Mouse (Mus musculus) brain, embryonic 14.5 days (tissue): ENCODE results near the gene Nt5e. TPM values are rescaled to one million over a fixed set of nuclear protein-coding genes. Genes with fewer than 3 reads are reported as not detected.

Experiments
- DNase-seq: peaks from one replicate; pipeline ENCODE4 v3.0.0-alpha.2; 2011; ENCODE audit warnings: low read depth
- CTCF ChIP-seq: fragments of 200-500 bp; IDR thresholded peaks from 2 replicates; pipeline ENCODE4 v1.5.1; 2012; ENCODE audit warnings: inconsistent platforms, mild to moderate bottlenecking, moderate library complexity, borderline replicate concordance; ENCODE audit not compliant: insufficient read depth, insufficient read length; ENCODE audit errors: extremely low read depth
- POLR2A ChIP-seq: fragments of 200-500 bp; IDR thresholded peaks from 2 replicates; pipeline ENCODE4 v1.6.1; 2012; ENCODE audit warnings: mild to moderate bottlenecking, inconsistent platforms, borderline replicate concordance; ENCODE audit not compliant: poor library complexity, insufficient read depth, insufficient read length, severe bottlenecking; ENCODE audit errors: extremely low read depth
- polyA plus RNA-seq: library from polyadenylated mRNA; depleted of rRNA; stranded (reverse); fragments of >200 nt; gene quantifications from 2 replicates; pipeline ENCODE4 v1.2.3, GENCODE M21; 2012; rRNA removed

Gene Nt5e
- polyA plus RNA-seq, 1 experiment, result 1.7 TPM

DNA sequence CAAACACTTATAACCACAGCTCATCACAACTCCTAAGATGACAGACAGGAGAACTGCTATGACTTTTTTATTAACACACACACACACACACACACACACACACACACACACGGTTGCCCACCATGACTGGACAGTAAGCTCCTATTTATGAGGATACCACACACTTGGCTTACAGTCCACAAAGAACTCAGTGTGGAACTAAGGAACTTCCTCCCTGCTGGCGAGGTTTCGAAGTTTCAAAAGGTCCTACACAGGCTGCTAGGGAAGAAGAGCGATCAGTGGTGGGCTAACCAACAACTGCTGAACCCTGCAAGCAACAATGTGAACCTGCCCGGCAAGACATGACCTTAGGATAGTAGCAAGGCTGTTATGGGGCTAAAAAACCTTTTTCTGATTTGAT is 50.5 kb downstream of the Nt5e start:
- no peak for TF ChIP-seq CTCF
- TF ChIP-seq POLR2A, result no peak
- no peak for DNase-seq

DNA sequence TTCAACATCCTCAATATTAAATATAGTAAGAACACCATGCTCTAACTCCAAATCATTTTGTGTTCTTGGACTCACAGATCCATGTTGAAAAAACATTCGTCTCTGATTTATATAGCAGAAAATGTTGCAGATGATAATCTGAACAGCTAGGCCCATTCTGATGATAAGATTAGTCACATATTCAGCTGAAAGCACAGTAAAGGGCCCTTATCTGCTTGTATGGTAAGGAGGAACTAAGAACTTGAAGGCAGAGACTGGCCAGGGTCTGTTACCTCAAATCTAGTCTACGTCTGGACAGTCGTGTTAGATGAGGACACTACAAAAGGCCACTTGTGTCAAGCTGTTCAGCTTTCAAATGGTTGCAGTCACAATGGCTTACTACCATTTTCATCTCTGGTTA is 52.1 kb downstream of the Nt5e start:
- no peak for DNase-seq
- TF ChIP-seq CTCF (no peak), POLR2A (no peak)

DNA sequence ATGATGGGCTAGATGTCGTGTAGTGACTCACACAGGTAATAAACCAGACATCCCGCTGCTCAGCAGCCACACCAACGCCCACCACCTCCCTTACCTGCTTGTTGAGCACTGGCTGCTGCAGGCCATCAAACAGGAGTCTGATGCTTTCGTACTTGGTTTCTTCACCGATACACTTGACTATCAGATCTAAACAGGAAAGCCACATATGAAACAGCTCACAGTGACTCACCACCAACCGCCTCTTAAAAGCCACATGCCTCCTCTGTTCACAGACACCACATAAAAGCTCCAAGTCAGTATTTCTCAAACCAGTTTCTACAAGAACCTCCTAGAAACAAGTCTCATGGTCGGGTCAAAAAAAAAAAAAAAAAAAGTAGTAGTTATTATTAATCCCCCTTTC is 53.1 kb downstream of the Nt5e start:
- DNase-seq, result no peak

DNA sequence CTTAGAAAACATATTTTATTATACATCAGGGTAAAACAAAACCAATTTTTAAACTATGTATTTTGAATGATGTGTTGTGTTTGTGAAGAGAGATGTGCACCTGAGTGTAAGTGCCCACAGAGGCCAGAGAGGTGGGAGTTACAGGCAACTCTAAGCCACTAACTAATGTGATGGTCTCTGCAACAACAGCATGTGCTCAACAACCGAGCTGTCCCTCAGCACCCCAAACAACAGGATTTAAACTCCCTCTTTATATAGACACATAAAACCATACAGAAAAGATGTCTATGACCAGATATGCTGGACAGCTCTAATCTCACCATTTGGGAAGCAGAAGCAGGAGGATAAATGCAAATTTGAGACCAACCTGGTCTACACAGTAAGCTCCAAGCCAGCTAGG is 53.5 kb downstream of the Nt5e start:
- no peak for DNase-seq
- TF ChIP-seq CTCF (no peak), POLR2A (no peak)

More for the DNA sequence above, 53.1 kb downstream of the Nt5e start:
- no peak for TF ChIP-seq CTCF
- no peak for TF ChIP-seq POLR2A

DNA sequence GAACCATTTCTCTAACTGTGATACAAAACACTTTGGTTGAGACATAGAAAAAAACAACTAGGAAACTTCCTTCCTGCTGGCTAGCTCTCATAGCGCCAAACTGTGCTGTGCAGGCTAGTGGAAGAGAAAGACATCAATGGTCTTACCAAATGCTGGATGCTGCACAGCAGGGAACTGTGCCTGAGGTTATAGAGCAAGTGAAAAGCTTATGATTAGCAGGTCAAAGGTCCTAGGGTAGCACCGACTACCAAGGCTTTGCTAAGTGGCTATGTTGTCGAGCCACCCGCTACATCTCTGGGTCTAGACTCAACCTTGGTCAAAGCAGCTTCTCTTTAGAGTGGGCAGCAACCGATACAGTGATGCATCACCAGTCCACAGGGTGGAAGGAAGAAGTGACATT is 61.8 kb downstream of the Nt5e start:
- DNase-seq, result no peak
- TF ChIP-seq CTCF (no peak), POLR2A (no peak)

DNA sequence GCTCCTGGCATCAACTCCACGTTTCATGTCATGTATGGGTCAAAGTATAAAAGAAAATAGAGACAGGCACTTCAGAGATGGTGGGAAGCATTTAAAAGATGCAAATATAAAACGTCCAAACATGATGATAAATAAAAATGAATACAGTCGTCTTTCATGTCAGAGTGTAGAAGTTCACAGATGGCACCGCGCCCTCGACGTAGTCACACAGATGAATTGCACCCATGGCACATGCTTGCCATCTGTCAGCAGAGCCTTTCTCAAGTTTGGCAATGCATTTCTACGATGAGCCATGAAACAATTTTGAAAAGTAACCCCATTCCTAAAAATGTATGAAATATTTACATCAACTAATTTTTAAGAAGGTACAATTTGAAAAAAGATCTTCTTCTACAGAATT is 67.9 kb downstream of the Nt5e start:
- peak; percentile 70 for DNase-seq
- TF ChIP-seq POLR2A, result no peak
- TF ChIP-seq CTCF, result no peak

DNA sequence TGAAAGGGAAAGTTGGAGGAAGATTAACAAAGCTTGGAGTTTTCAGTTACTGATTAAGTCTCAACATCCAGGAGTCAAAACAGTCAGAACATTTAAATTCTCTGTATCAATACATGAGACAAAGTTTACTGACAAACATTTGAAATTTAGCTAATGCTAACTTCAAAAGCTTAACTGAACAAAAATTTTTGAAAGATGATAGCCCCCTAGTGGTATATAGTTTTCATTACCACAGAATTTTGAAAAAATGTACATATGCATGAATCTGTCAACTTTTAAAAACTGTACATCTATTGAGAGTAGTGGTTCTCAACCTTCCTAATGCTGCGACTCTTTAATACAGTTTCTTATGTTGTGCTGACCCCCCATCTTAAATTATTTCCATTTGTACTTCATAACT is 71.5 kb downstream of the Nt5e start:
- DNase-seq, result peak; percentile 11
- no peak for TF ChIP-seq CTCF
- TF ChIP-seq POLR2A, result no peak

DNA sequence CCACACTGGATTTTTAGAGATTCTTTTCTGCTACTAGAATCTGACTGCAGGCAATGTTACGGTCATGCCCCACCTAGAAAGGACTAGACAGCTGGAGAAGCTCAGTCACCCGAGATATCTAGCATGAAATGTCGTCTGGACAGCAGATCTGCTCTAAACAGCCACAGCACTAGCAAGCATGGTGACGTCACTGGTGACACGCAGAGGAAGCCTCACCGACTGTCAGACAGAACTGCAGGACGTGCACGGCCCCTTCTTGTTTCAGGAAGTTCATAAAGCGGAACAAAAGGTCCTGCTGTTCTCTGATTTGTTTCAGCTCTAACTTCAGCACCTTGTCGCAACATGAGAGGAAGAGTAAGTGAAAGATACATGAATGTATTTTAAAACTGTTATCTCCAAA is 77.1 kb downstream of the Nt5e start:
- peak; percentile 3 for DNase-seq
- TF ChIP-seq CTCF (no peak), POLR2A (no peak)

DNA sequence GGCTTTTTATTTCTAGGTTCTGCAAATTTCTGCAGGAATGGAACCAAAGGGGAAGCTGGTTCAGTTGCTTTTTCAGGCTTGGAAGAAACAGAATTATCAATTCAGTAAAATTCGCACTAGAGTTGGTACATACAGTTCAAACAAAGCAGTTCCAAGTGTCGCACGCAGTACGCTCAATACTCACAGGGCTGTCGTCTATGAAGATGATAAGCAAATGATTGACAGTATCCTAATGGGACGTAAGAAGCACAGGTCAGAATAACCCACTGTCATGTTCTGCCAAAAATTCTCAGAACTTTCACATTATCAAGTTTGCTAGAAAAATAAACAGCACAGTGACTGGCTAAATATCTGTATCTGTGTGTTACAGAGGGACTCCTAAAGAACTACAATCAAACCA is 77.5 kb downstream of the Nt5e start:
- no peak for TF ChIP-seq POLR2A
- TF ChIP-seq CTCF, result no peak
- DNase-seq, result no peak

DNA sequence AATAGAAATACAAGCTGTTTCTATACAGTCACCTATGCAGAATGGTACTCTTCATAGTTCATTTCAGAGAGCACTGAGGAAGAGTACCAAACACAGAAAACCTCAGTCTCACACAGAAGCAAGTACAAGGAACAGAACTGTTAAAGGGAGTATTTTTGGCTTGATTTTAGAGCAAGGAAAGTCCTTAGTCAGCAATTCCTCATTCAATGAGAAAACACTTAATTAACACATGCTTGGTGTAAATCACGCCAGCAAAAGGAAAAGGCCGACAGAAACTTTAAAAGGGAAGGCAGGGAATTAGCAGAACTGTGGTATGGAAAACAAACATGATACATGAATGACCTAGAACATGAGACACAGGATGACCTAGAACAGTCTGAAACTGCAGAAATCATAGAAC is 83.0 kb downstream of the Nt5e start:
- TF ChIP-seq POLR2A (no peak), CTCF (no peak)

DNA sequence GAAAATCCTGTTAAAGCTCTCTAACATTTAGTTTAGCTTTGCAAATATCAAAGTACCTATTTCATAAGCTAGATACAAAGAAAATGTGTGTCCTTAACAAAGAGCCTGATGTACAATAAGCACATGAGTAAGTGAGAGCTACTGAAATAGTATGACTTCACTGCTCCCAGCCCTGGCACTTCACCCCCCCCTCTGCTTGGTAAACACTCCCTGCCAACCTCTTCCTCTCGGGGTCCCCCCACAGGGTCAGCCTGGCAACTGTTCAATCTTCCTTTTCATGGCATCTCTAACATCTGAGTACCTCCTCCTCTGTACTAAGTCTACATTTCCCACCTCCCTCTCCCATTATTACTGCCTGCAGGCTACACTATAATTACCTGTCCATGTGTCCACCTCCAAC is 89.8 kb downstream of the Nt5e start:
- no peak for DNase-seq
- TF ChIP-seq CTCF (no peak), POLR2A (no peak)

More for the DNA sequence above, 83.0 kb downstream of the Nt5e start:
- DNase-seq, result no peak

Other genes with a start within 250 kb of the Nt5e start
- 30.4 and 30.6 TPM in 2 replicates for gene Snx14, start 111.8 kb downstream of the Nt5e start, polyA plus RNA-seq
- gene Gm20537, start 129.4 kb downstream of the Nt5e start, polyA plus RNA-seq, result 0.86 and 0.88 TPM in 2 replicates
- 34.3 and 75.7 TPM in 2 replicates for gene Syncrip, start 155.4 kb downstream of the Nt5e start, polyA plus RNA-seq
- 11.0 and 13.9 TPM in 2 replicates for gene Zfp949, start 220.8 kb downstream of the Nt5e start, polyA plus RNA-seq